Comparison of ENCODE assay signal across 8 mouse cellular contexts in genomic region chr1:134741433-134741832, GRCm38 (mm10).
A peak's percentile ranks its signal among the peaks of the same experiment; 100 is the strongest.
DNase-seq lines count a peak whose midpoint lies in the region; ATAC-seq and TF ChIP-seq lines count a peak whose summit lies in the region.

No protein-coding gene starts in this region.

- DNase-seq in cerebellum, adult 9-11 months, result peak; percentile 39
- no peak for DNase-seq in cerebellum, adult 11 months
- peak; percentile 25 for DNase-seq in lung, adult 2 months
- no peak for DNase-seq in lung, postnatal 25 days (ENCODE audit: low spot score)
- no peak for DNase-seq in brain, embryonic 14.5 days (ENCODE audit: low read depth)
- DNase-seq in layer of hippocampus, postnatal 36 days, result no peak
- no peak for DNase-seq in adrenal gland, adult 2 months

- 0 out of 2 replicates have a peak, but pooled peaks have one; percentile 5 for TF ChIP-seq CTCF in lung, adult 2 months (IDR thresholded peaks at IDR 0.05; ENCODE audit: insufficient read depth, low read length)
- TF ChIP-seq CTCF in brain, embryonic 14.5 days (IDR thresholded peaks at IDR 0.05; ENCODE audit: borderline replicate concordance, extremely low read depth, insufficient read depth, insufficient read length), result peak; percentile 32; the same call in 1 of the 2 replicates

- peak; percentile 35 for ATAC-seq in megakaryocyte progenitor cell, adult 5-6 weeks (replicated peaks; ENCODE audit: poor library complexity)

- H3K4me3 ChIP-seq in lung, adult 2 months (replicated peaks; ENCODE audit: extremely low read depth, low read depth, low read length), result no peak overlapping the region

- TF ChIP-seq POLR2A in lung, adult 2 months (IDR thresholded peaks at IDR 0.05; ENCODE audit: borderline replicate concordance, extremely low read depth, low read depth, low read length), result no peak
- no peak for TF ChIP-seq POLR2A in brain, embryonic 14.5 days (IDR thresholded peaks at IDR 0.05; ENCODE audit: borderline replicate concordance, extremely low read depth, insufficient read depth, insufficient read length, poor library complexity, severe bottlenecking)

- H3K4me1 ChIP-seq in lung, adult 2 months (ENCODE audit: control insufficient read depth, insufficient read depth, low read length), result no peaks in the 10 kb centered on the region

- WGBS in lung, adult 2 months, result 76% methylated on average over 6 of the region's 6 CpGs

Comparison
In these comparisons a context has a peak if more than half of its experiments do, and no peak if none do; other contexts are left out.
1. DNase-seq: peak in cerebellum, adult 9-11 months (single experiment) and lung, adult 2 months (single experiment); none in cerebellum, adult 11 months (single experiment), lung, postnatal 25 days (single experiment), brain, embryonic 14.5 days (single experiment), layer of hippocampus, postnatal 36 days (0 of 2) and adrenal gland, adult 2 months (single experiment).